Mouse (Mus musculus) forebrain, embryonic 10.5 days (tissue): ENCODE data around the gene Sec23b. TPM values are rescaled to one million over a fixed set of nuclear protein-coding genes. Genes with fewer than 3 reads are reported as not detected.
"Not testable (repeated sequence)": the region's sequence is repeated elsewhere in the genome, so short reads cannot be mapped to it uniquely, and the experiment has no call there.

Source experiments
- DNase-seq: peaks from one replicate; pipeline ENCODE4 v3.0.0-alpha.2; 2017; ENCODE audit warnings: low spot score; ENCODE audit errors: extremely low spot score
- H3K27ac ChIP-seq: fragments of 300-500 bp; sonication (generic); 2 replicates; pipeline ENCODE4 v1.5.1; 2016; ENCODE audit warnings: mild to moderate bottlenecking
- H3K27me3 ChIP-seq: fragments of 300-500 bp; sonication (generic); 2 replicates; pipeline ENCODE4 v1.6.1; 2016; ENCODE audit warnings: mild to moderate bottlenecking; ENCODE audit not compliant: poor library complexity, severe bottlenecking
- H3K36me3 ChIP-seq: fragments of 300-500 bp; sonication (generic); replicated peaks from 2 replicates; pipeline ENCODE4 v1.6.1; 2016; ENCODE audit warnings: mild to moderate bottlenecking, moderate library complexity
- H3K4me1 ChIP-seq: fragments of 300-500 bp; sonication (generic); 2 replicates; pipeline ENCODE4 v1.6.1; 2016
- H3K4me3 ChIP-seq: fragments of 300-500 bp; sonication (generic); 2 replicates; pipeline ENCODE4 v1.5.1; 2016; ENCODE audit warnings: mild to moderate bottlenecking, moderate library complexity
- H3K9me3 ChIP-seq: fragments of 300-500 bp; sonication (generic); 2 replicates; pipeline ENCODE4 v1.6.1; 2016; ENCODE audit warnings: mild to moderate bottlenecking, moderate library complexity
- WGBS: fragments of 180-500 bp; shearing (Covaris S2); methylation state at CpG from one replicate; pipeline ENCODE4 v1.1.7; 2016; 5-methylcytosine and 5-hydroxymethylcytosine counted together
- polyA plus RNA-seq: library from polyadenylated mRNA; unstranded; fragments of >200 nt; fragmentation: Nextera tagmentation; extraction: Ambion mirVana; gene quantifications from 2 replicates; pipeline ENCODE4 v1.2.1, GENCODE M21; 2016

The Sec23b gene
- polyA plus RNA-seq, 1 experiment from 2014 or later = 124 TPM

DNA sequence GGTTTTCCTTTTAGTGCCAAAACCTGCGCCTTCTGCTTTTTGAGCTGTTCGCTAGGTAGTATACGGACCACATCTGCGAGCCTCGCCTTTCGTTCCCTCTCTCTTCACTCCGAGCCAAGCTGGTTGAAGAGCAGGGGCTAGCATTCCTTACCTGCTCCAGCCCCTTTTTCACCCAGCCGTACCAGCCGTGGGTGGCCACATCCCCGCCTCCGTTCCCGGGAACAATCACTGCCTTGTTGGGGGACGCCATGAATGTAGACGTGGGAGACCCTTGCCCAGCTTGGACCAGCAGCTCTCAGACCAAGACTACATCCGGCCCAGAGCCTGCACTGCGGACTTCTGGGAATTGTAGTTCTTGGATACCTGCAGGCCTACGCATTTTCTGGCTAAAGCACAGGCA is 5.5 kb upstream of the Sec23b start, which contains the start of gene Rbbp9:
Gene Rbbp9 (minus strand): TSS at position 341 of the 400 bp plus-strand sequence.
- DNase-seq = peak; percentile 85
- no peaks in the 10 kb centered on the region for H3K9me3 ChIP-seq
- H3K27me3 ChIP-seq = no peaks in the 10 kb centered on the region
- peaks cover 15% of the 10 kb centered on the region for H3K4me1 ChIP-seq
- under 1% methylated on average over 17 of the region's 17 CpGs for WGBS
- peaks cover 31% of the 10 kb centered on the region for H3K36me3 ChIP-seq
- peak within 1 kb of the TSS; percentile 69 for H3K4me3 ChIP-seq
- peak within 1 kb of the TSS; percentile 92 for H3K27ac ChIP-seq

DNA sequence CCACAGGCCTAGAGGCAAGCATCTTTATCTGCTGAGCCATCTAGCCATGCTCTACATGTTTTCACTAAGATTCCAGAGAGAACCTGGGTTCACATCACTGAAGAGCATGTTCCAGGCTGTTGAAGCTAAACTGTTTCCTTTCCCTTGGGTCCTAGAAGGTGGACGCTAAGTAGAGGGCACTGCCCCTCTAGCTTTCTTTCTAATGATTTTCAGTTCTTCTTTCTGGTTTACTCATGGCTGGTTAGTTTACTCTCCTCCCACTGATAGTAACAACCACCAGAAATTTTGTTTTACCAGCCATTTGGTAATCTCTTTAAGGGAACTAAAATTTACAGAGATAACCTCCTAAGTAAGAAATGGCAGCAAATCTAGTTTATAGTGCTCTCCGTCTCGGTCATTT is 2.1 kb upstream of the Sec23b start:
- Histone ChIP-seq H3K4me3 (no peak overlapping the region), H3K36me3 (peaks cover 1% of the 10 kb centered on the region; the same call in 1 of the 2 replicates), H3K27me3 (no peaks in the 10 kb centered on the region), H3K9me3 (no peaks in the 10 kb centered on the region), H3K4me1 (peaks cover 29% of the 10 kb centered on the region), H3K27ac (no peak overlapping the region)
- 94% methylated on average over 3 of the region's 3 CpGs for whole genome bisulfite sequencing
- no peak for DNase-seq

DNA sequence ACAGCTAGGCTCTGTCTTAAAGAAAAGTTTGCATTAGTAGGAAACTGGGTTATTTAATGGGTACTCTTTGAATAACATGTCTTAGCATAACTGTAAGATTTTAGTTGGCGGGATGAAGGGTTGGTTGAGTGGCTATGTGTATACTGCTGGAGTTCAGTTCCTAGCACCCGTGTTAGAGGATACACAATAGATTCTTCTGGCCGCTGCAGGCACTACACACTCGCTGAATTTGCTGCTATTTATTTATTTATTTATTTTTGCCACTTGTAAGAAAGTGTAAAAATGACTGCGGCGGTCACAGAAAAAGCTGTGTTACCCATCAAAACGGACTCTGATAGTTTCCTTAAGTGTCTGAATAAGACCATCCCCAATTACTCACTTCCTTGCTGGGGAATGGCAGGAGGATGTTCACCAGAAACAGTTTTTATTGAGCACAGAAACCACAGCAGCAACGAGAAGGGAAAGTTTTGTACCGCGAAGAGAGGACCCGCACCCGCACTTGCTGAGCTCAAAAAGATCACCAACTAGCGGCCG is 676 bp upstream of the Sec23b start:
- Histone ChIP-seq H3K9me3 (no peaks in the 10 kb centered on the region), H3K4me3 (peak overlapping the region; percentile 88), H3K36me3 (peaks cover 15% of the 10 kb centered on the region), H3K27ac (peak overlapping the region; percentile 93), H3K27me3 (no peaks in the 10 kb centered on the region), H3K4me1 (peaks cover 19% of the 10 kb centered on the region)
- 4% methylated on average over 14 of the region's 14 CpGs for WGBS
- peak; percentile 15 for DNase-seq

DNA sequence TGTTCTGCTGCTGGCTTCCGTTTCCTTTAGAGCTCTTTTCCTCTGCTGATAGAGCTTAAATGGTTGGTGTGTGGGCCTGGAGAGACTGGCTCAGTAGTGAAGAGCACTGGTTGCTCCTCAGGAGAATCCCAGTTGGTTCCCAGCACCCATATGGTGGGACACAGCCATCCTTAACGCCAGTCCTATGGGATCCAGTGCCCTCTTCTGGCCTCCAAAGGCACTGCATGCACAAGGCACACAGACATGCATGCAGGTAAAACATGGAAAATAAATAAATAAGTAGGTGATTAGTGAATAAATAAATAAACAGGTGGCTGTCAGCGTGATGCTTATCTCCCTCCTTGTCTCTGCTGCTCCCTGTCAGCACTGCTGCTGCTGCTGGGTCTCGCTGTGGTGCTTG is 32.7 kb downstream of the Sec23b start:
- H3K4me1 ChIP-seq = 0 out of 2 replicates have a peak, but pooled peaks cover 2% of the 10 kb centered on the region
- no peak overlapping the region for H3K27ac ChIP-seq
- no peaks in the 10 kb centered on the region for H3K27me3 ChIP-seq
- peaks cover 71% of the 10 kb centered on the region for H3K36me3 ChIP-seq
- DNase-seq = no peak
- no peak overlapping the region for H3K4me3 ChIP-seq
- H3K9me3 ChIP-seq = no peaks in the 10 kb centered on the region
- WGBS = 81% methylated on average over 4 of the region's 4 CpGs

DNA sequence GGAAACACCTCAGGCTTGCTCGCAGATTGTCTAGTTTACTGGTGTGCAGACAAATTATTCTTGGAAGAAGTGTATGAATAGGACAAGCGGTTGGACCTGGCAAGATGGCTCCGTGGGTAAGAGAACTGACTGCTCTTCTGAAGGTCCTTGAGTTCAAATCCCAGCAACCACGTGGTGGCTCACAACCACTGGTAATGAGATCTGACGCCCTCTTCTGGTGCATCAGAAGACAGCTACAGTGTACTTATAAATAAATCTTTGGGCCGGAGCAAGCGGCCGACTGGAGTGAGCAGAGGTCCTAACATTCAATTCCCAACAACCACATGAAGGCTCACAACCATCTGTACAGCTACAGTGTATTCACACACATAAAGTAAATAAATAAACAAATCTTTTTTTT is 37.0 kb downstream of the Sec23b start:
- H3K36me3 ChIP-seq = peaks cover 36% of the 10 kb centered on the region
- not testable (repeated sequence) for H3K27me3 ChIP-seq, H3K4me1 ChIP-seq, H3K9me3 ChIP-seq, DNase-seq, H3K4me3 ChIP-seq, H3K27ac ChIP-seq
- WGBS = 63% methylated on average over 8 of the region's 8 CpGs

DNA sequence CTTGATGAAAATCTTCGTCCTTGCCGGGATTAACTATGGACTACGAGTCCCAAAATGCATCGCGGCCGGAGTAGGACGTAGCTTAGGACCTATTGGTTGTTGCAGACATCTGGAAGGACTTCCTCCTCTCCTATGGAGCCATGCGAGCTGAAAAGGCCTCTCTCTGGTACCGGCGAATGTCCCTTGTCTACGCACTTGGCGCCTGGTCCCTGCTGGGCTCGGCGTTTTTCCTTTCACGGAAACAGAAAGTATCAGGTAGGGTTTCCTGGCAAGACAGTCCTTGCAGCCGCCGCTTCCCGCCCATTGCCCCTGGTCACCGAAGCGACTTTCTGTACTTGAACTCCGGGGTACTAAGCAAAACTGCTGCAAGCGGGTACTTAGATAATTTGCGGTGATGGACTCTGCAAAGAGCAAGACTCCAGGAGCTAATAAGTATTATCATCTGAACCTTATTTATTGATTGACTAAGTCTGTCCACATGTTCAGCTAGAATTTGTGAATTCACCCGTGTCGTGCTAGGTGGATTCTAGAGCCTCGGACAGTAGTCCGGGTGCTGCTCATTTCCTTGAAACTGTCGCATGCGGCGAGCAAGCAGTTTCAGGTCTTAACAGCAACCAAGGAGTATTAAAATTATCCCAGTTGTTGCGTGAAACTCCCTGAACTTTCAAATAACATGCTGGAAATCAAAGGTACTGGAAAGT is 38.1 kb downstream of the Sec23b start, which contains the start of gene Smim26:
Gene Smim26 (plus strand): TSS at position 104 of the 701 bp plus-strand sequence.
- WGBS = 4% methylated on average over 31 of the region's 31 CpGs
- peak; percentile 77 for DNase-seq
- peaks cover 26% of the 10 kb centered on the region for H3K36me3 ChIP-seq
- no peaks in the 10 kb centered on the region for H3K27me3 ChIP-seq
- no peaks in the 10 kb centered on the region for H3K9me3 ChIP-seq
- peaks cover 8% of the 10 kb centered on the region for H3K4me1 ChIP-seq
- H3K27ac ChIP-seq = peak within 1 kb of the TSS; percentile 82
- H3K4me3 ChIP-seq = peak within 1 kb of the TSS; percentile 71

DNA sequence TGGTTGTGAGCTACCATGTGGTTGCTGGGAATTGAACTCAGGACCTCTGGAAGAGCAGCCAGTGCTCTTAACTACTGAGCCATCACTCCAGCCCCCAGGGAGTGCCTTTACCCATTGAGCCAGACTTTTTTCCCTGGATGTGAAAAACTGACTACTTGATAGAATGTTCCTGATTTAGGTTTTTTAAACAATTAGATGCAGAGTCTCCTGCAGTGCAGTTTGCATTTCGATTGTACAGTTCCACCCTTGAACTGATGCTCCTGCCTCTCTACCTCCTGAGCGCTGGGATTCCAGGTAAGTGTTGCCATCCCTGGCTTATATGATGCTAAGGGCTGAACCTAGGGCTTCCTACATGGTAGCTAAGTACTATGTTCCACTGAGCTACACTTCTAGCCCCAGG is 42.0 kb downstream of the Sec23b start:
- WGBS = 76% methylated on average over 2 of the region's 2 CpGs
- no peak for DNase-seq

DNA sequence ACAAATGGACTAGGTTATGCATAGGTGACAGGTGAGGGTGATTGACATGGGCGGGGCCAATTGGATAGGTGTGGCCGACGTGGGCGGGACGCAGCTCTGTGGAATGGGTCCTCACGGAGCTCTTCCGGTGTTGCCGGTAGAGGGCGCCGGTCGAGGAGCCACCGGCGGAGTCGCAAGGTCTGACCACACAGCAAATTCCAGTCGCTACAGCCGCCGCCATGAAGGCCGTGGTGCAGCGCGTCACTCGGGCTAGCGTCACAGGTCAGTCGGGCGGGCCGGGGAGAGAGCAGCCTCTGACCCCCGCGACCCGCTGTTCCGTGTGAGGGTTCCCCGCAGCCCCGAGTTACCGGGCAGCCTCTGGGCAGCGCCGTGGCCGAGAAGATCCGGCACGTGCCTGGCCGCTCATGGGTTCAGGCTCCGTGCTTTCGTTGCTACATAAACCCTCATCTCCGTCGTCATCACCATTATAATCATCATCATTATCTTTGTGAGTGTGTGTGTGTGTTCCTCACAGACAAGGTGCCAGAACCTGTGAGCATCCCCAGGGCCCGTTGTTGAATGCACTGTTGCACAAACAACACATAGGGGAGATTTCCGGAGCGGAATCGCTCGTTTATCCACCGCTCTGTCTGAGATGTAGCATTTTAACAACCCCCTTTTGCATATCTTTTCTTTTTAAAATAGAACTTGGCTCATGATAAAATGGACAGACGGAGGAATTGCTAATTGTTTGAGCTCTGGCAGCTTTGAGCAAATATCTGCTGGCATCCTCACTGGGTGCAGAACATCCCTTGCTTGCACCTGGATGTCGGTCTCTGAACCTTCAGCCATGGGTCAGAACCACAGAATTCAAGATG is 44.0 kb downstream of the Sec23b start, which contains the start of gene Dtd1:
Gene Dtd1 (plus strand): TSS at position 67 of the 857 bp plus-strand sequence.
- no peaks in the 10 kb centered on the region for H3K9me3 ChIP-seq
- H3K4me3 ChIP-seq = peak within 1 kb of the TSS; percentile 63
- peaks cover 6% of the 10 kb centered on the region for H3K4me1 ChIP-seq
- DNase-seq = peak; percentile 87
- peak within 1 kb of the TSS; percentile 89 for H3K27ac ChIP-seq
- no peaks in the 10 kb centered on the region for H3K27me3 ChIP-seq
- WGBS = 2% methylated on average over 50 of the region's 50 CpGs
- peaks cover 8% of the 10 kb centered on the region for H3K36me3 ChIP-seq

More for the DNA sequence above, 42.0 kb downstream of the Sec23b start:
- Histone ChIP-seq H3K4me1 (peaks cover 14% of the 10 kb centered on the region), H3K4me3 (no peak overlapping the region), H3K9me3 (no peaks in the 10 kb centered on the region), H3K36me3 (peaks cover 8% of the 10 kb centered on the region), H3K27me3 (no peaks in the 10 kb centered on the region), H3K27ac (no peak overlapping the region)

DNA sequence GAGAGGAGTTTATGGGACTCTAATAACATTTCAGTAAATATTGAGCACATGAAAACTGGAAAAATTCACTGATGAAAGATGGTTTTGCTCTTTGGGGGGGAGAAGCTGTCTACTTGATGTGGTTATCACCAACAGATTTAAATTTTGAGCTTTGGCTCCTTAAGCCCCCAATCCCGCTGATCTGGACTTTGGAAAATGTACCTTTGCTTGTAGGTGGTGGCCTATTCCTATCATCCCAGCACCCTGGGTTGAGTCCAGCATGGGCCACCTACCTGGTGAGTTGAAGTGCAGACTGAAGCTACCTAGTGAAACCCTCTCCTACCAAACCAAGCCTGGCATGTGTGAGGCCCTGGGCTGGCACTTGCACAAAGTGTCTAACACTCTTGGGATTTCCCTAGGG is 45.5 kb downstream of the Sec23b start:
- DNase-seq = no peak
- Histone ChIP-seq H3K27me3 (no peaks in the 10 kb centered on the region), H3K4me3 (no peak overlapping the region), H3K27ac (no peak overlapping the region), H3K36me3 (no peaks in the 10 kb centered on the region), H3K9me3 (no peaks in the 10 kb centered on the region), H3K4me1 (peaks cover 6% of the 10 kb centered on the region)
- WGBS = 85% methylated on average over 1 of the region's 1 CpGs

DNA sequence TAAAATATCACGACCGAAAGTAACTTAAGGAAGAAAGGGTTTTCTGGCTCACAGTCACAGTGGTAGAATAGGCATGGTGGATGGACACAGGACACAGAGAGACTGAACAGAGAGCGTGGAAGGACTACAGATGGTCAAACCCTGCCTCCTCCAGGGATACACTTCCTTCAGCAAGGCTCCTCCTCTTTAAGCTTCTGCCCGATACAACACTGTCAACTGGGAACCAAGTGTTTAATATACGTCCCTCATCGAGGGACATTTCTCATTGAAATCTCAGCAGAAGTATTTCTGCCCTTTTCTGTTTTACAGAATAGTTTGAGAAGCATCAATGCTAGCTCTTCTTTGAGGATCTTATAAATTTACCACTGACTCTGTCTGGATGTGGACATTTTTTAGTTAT is 57.9 kb downstream of the Sec23b start:
- no peak for DNase-seq
- H3K27me3 ChIP-seq = no peaks in the 10 kb centered on the region
- H3K4me3 ChIP-seq = no peak overlapping the region
- H3K36me3 ChIP-seq = no peaks in the 10 kb centered on the region
- H3K9me3 ChIP-seq = 0 out of 2 replicates have a peak, but pooled peaks cover 5% of the 10 kb centered on the region
- H3K4me1 ChIP-seq = no peaks in the 10 kb centered on the region
- no peak overlapping the region for H3K27ac ChIP-seq
- 91% methylated on average over 6 of the region's 6 CpGs for WGBS

DNA sequence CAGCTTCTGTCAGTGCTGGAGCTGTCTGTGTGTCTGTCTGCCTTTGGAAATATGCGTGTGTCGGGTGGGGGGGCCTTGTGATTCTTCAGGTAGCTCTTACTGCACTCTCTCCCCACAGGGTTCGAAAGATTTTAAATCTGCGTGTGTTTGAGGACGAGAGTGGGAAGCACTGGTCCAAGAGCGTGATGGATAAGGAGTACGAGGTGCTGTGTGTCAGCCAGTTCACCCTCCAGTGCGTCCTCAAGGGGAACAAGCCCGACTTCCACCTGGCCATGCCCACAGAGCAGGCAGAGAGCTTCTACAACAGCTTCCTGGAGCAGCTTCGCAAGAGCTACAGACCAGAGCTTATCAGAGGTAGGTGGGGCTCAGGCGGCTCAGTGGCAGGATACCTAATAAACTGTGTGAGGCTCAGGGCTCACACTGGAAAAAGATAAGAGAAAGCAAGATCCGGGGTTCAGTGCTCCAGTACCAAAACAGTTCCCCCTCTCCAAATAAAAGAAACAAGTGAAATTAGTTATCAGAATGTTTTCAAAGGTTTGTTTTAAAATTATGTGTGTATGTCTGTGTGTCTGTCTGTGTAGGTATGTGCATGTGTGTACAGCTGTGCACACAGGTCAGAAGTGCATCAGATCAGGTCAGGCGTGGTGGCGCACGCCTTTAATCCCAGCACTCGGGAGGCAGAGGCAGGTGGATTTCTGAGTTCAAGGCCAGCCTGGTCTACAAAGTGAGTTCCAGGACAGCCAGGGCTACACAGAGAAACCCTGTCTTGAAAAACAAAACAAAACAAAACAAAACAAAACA is 61.2 kb downstream of the Sec23b start:
- 91% methylated on average over 16 of the region's 16 CpGs for WGBS
- H3K4me3 ChIP-seq = no peak overlapping the region
- no peak overlapping the region for H3K27ac ChIP-seq
- H3K36me3 ChIP-seq = no peaks in the 10 kb centered on the region
- no peaks in the 10 kb centered on the region for H3K27me3 ChIP-seq
- H3K4me1 ChIP-seq = no peaks in the 10 kb centered on the region
- no peaks in the 10 kb centered on the region for H3K9me3 ChIP-seq
- no peak for DNase-seq

DNA sequence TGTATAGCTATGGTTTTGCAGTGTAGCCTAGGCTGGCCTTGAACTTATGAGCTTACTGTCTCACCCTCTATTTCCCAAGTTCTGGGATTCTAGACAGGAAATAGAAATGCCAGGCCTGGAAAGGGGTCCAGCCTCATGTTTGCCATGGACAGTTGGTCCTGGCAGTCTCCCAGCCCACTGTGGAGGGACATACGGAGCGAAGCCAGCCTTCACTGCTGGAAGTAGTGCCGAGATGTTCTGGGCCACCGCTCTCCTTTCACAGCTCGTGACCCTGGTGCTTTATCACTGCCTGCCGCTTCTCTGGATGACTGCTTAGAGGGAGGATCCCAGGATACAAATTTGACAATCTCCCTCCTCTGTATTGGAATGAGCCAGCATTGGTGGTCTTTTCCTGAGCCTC is 65.5 kb downstream of the Sec23b start:
- no peaks in the 10 kb centered on the region; the same call in 1 of the 2 replicates for H3K9me3 ChIP-seq
- no peak overlapping the region for H3K4me3 ChIP-seq
- DNase-seq = no peak
- 63% methylated on average over 6 of the region's 6 CpGs for WGBS
- H3K4me1 ChIP-seq = no peaks in the 10 kb centered on the region
- no peaks in the 10 kb centered on the region for H3K27me3 ChIP-seq
- H3K36me3 ChIP-seq = 0 out of 2 replicates have a peak, but pooled peaks cover 2% of the 10 kb centered on the region
- no peak overlapping the region for H3K27ac ChIP-seq
